Mouse (Mus musculus): Measurements from ENCODE around the gene Ncoa6.

GRCm38 (mm10) chr2:155385731-155386533, 87.8 kb downstream of the Ncoa6 start:
- TF ChIP-seq CTCF (IDR thresholded peaks at IDR 0.05; ENCODE audit: borderline replicate concordance, insufficient read depth, low read depth, low read length), result no peak
- no peak for TF ChIP-seq POLR2A (IDR thresholded peaks at IDR 0.05; ENCODE audit: borderline replicate concordance, insufficient read depth, low read length)
